Mouse (Mus musculus) embryonic fibroblast, embryonic 13.5 days (primary cell): ENCODE results near the gene Ttll5.

Experiments used
- CTCF ChIP-seq: IDR thresholded peaks from 2 replicates; pipeline ENCODE4 v1.5.1; 2011; ENCODE audit warnings: mild to moderate bottlenecking, control low read depth, low read length, moderate library complexity, borderline replicate concordance; ENCODE audit not compliant: insufficient read depth
- POLR2A ChIP-seq: IDR thresholded peaks from 2 replicates; pipeline ENCODE4 v1.6.1; 2011; ENCODE audit warnings: low read depth, mild to moderate bottlenecking, control low read depth, low read length, moderate library complexity

- TF ChIP-seq CTCF (no peak), POLR2A (no peak)
These were observed 55.3 kb downstream of the Ttll5 start for GRCm38 (mm10) chr12:85879631-85880314.
